9 mouse cellular contexts compared by ENCODE assay signal in genomic region chr11:109472171-109472691, GRCm38 (mm10). TPM values are rescaled to one million over a fixed set of nuclear protein-coding genes. Genes with fewer than 3 reads are reported as not detected.
DNase-seq lines count a peak whose midpoint lies in the region; ATAC-seq and TF ChIP-seq lines count a peak whose summit lies in the region.
"Had no signal": no experiment of that assay in that cellular context is flagged by ENCODE, and none has a peak within 500 bp of the region (broad histone marks: within the 10 kb centered on the region; RNA-seq: fewer than 3 reads in every experiment).

No protein-coding gene starts in this region.

- intact Hi-C loops in heart, postnatal 14 days (cut with DNase I), result loop anchor here (5.0 kb wide), 1 partner anchor 90 kb away; no protein-coding TSS in a partner anchor

- 0% methylated on average over 33 of the region's 33 CpGs for WGBS in embryonic facial prominence, embryonic 13.5 days
- WGBS in limb, embryonic 14.5 days, result 2% methylated on average over 25 of the region's 33 CpGs
- under 1% methylated on average over 33 of the region's 33 CpGs for WGBS in midbrain, postnatal 0 days

- H3K4me1 ChIP-seq in embryonic facial prominence, embryonic 13.5 days, result peaks cover 24% of the 10 kb centered on the region
- peaks cover 8% of the 10 kb centered on the region for H3K4me1 ChIP-seq in limb, embryonic 14.5 days (ENCODE audit: control insufficient read depth, insufficient read depth, low read length)
- no peaks in the 10 kb centered on the region for H3K4me1 ChIP-seq in midbrain, postnatal 0 days (ENCODE audit: insufficient read depth, low read length)

- peaks cover 51% of the 10 kb centered on the region for H3K27me3 ChIP-seq in embryonic facial prominence, embryonic 13.5 days
- peaks cover 20% of the 10 kb centered on the region for H3K27me3 ChIP-seq in limb, embryonic 14.5 days (ENCODE audit: control insufficient read depth, insufficient read depth, low read length)
- H3K27me3 ChIP-seq in midbrain, postnatal 0 days (ENCODE audit: insufficient read depth, low read length), result no peaks in the 10 kb centered on the region; the same call in 1 of the 2 replicates
- H3K27me3 ChIP-seq in splenic B cell, adult 2 months (ENCODE audit: control insufficient read depth, insufficient read depth, low read length, poor library complexity, severe bottlenecking), result no peaks in the 10 kb centered on the region

- H3K36me3 ChIP-seq in embryonic facial prominence, embryonic 13.5 days, result no peaks in the 10 kb centered on the region
- H3K36me3 ChIP-seq in limb, embryonic 14.5 days (ENCODE audit: control insufficient read depth, insufficient read depth, low read length), result no peaks in the 10 kb centered on the region
- H3K36me3 ChIP-seq in midbrain, postnatal 0 days (ENCODE audit: insufficient read depth, low read length), result no peaks in the 10 kb centered on the region
- H3K36me3 ChIP-seq in splenic B cell, adult 2 months (ENCODE audit: control insufficient read depth, insufficient read depth, low read length, poor library complexity, severe bottlenecking), result no peaks in the 10 kb centered on the region; the same call in 1 of the 2 replicates

- peak overlapping the region; percentile 78 for H3K9ac ChIP-seq in embryonic facial prominence, embryonic 13.5 days
- H3K9ac ChIP-seq in limb, embryonic 14.5 days (ENCODE audit: low read depth, low read length, severe bottlenecking), result peak overlapping the region; percentile 85
- peak overlapping the region; percentile 99 for H3K9ac ChIP-seq in midbrain, postnatal 0 days (replicated peaks; ENCODE audit: low read length, poor library complexity, severe bottlenecking)

- ATAC-seq in CD4-positive, CD25-positive, alpha-beta regulatory T cell, adult 4 months, result peak; percentile 13
- ATAC-seq in embryonic facial prominence, embryonic 13.5 days (ENCODE audit: insufficient number of reproducible peaks, insufficient read depth, low FRiP score, low TSS enrichment, low read depth), result no peak
- ATAC-seq in limb, embryonic 14.5 days (ENCODE audit: low FRiP score, low read depth), result 0 out of 2 replicates have a peak, but pooled peaks have one; percentile 7
- ATAC-seq in midbrain, postnatal 0 days (ENCODE audit: low FRiP score), result no peak

- H3K9me3 ChIP-seq in embryonic facial prominence, embryonic 13.5 days, result no peaks in the 10 kb centered on the region
- H3K9me3 ChIP-seq in limb, embryonic 14.5 days (ENCODE audit: control insufficient read depth, low read length), result no peaks in the 10 kb centered on the region
- no peaks in the 10 kb centered on the region for H3K9me3 ChIP-seq in midbrain, postnatal 0 days (ENCODE audit: low read length)

- H3K4me3 ChIP-seq in embryonic facial prominence, embryonic 13.5 days, result peak overlapping the region; percentile 58
- peak overlapping the region; percentile 76 for H3K4me3 ChIP-seq in limb, embryonic 14.5 days (replicated peaks; ENCODE audit: low read length)
- peak overlapping the region; percentile 81 for H3K4me3 ChIP-seq in midbrain, postnatal 0 days (ENCODE audit: low read depth, low read length)

- TF ChIP-seq POLR2A in limb, embryonic 14.5 days (IDR thresholded peaks at IDR 0.05; ENCODE audit: borderline replicate concordance, extremely low read depth, insufficient read depth, insufficient read length), result no peak

- 0 out of 2 replicates have a peak, but pooled peaks have one; percentile 1 for TF ChIP-seq CTCF in midbrain, postnatal 0 days (IDR thresholded peaks at IDR 0.05)

- peak; percentile 48 for DNase-seq in R1 (ENCODE audit: low read depth, low spot score)
- peak; percentile 27 to 52 for DNase-seq in heart, postnatal 14 days
- peak; percentile 18 for DNase-seq in limb, embryonic 14.5 days (ENCODE audit: low spot score)
- no peak for DNase-seq in midbrain, postnatal 0 days (ENCODE audit: low spot score)
- DNase-seq in splenic B cell, adult 2 months (ENCODE audit: low read depth, low spot score), result peak; percentile 66
- DNase-seq in layer of hippocampus, adult 11-12 months (ENCODE audit: low spot score), result no peak

- H3K27ac ChIP-seq in embryonic facial prominence, embryonic 13.5 days, result no peak overlapping the region
- no peak overlapping the region for H3K27ac ChIP-seq in limb, embryonic 14.5 days (replicated peaks; ENCODE audit: low read depth, low read length)
- H3K27ac ChIP-seq in midbrain, postnatal 0 days (ENCODE audit: low read depth, low read length), result peak overlapping the region; percentile 95

- peak overlapping the region; percentile 91 for H3K4me2 ChIP-seq in embryonic facial prominence, embryonic 13.5 days
- H3K4me2 ChIP-seq in limb, embryonic 14.5 days (replicated peaks; ENCODE audit: low read depth, low read length, severe bottlenecking), result peak overlapping the region; percentile 98
- H3K4me2 ChIP-seq in midbrain, postnatal 0 days (ENCODE audit: low read depth, low read length, poor library complexity, severe bottlenecking), result peak overlapping the region; percentile 94

RNA-seq across cellular contexts. Expression of gene Arsg, which starts 0.9 kb away (rescaled TPM):
- polyA plus RNA-seq in CD4-positive, CD25-positive, alpha-beta regulatory T cell, adult 4 months (2017; shearing (Covaris generic)), result 1 to 10 TPM; 4.5 to 7.1 TPM
- 3.3 and 3.4 TPM in 2 replicates for polyA plus RNA-seq in embryonic facial prominence, embryonic 13.5 days (2015; fragmentation: Nextera tagmentation; extraction: Ambion mirVana)
- 1 to 10 TPM; 2.7 to 2.8 TPM for total RNA-seq in heart, postnatal 14 days (2021)
- polyA plus RNA-seq in limb, embryonic 14.5 days (2012; rRNA removed), result 5.3 TPM in 2 replicates
- polyA plus RNA-seq in limb, embryonic 14.5 days (2014; fragmentation: Nextera tagmentation; extraction: Ambion mirVana), result 3.2 and 5.4 TPM in 2 replicates
- total RNA-seq in midbrain, postnatal 0 days (2014; rRNA removed), result 6.6 and 6.9 TPM in 2 replicates
- 5.1 and 6.0 TPM in 2 replicates for polyA plus RNA-seq in midbrain, postnatal 0 days (2015; fragmentation: Nextera tagmentation; extraction: Ambion mirVana)

RNA-seq across cellular contexts. Expression of gene Slc16a6, which starts 1.2 kb away (rescaled TPM):
- polyA plus RNA-seq in CD4-positive, CD25-positive, alpha-beta regulatory T cell, adult 4 months (2017; shearing (Covaris generic)), result 10 to 100 TPM; 16.7 to 21.0 TPM
- polyA plus RNA-seq in embryonic facial prominence, embryonic 13.5 days (2015; fragmentation: Nextera tagmentation; extraction: Ambion mirVana), result 3.6 and 4.4 TPM in 2 replicates
- 1 to 10 TPM; 7.3 to 7.7 TPM for total RNA-seq in heart, postnatal 14 days (2021)
- polyA plus RNA-seq in limb, embryonic 14.5 days (2012; rRNA removed), result 2.9 and 3.3 TPM in 2 replicates
- polyA plus RNA-seq in limb, embryonic 14.5 days (2014; fragmentation: Nextera tagmentation; extraction: Ambion mirVana), result 5.3 and 5.9 TPM in 2 replicates
- total RNA-seq in midbrain, postnatal 0 days (2014; rRNA removed), result 11.5 and 22.1 TPM in 2 replicates
- 4.8 and 6.3 TPM in 2 replicates for polyA plus RNA-seq in midbrain, postnatal 0 days (2015; fragmentation: Nextera tagmentation; extraction: Ambion mirVana)

RNA-seq across cellular contexts. Expression of gene Amz2, which starts 46.5 kb away (rescaled TPM):
- polyA plus RNA-seq in CD4-positive, CD25-positive, alpha-beta regulatory T cell, adult 4 months (2017; shearing (Covaris generic)), result 10 to 100 TPM; 40.0 to 48.4 TPM
- 48.4 and 53.6 TPM in 2 replicates for polyA plus RNA-seq in embryonic facial prominence, embryonic 13.5 days (2015; fragmentation: Nextera tagmentation; extraction: Ambion mirVana)
- total RNA-seq in heart, postnatal 14 days (2021), result 10 to 100 TPM; 42.5 to 46.1 TPM
- polyA plus RNA-seq in limb, embryonic 14.5 days (2012; rRNA removed), result 88.0 and 88.2 TPM in 2 replicates
- polyA plus RNA-seq in limb, embryonic 14.5 days (2014; fragmentation: Nextera tagmentation; extraction: Ambion mirVana), result 43.6 and 50.8 TPM in 2 replicates
- total RNA-seq in midbrain, postnatal 0 days (2014; rRNA removed), result 156 and 182 TPM in 2 replicates
- polyA plus RNA-seq in midbrain, postnatal 0 days (2015; fragmentation: Nextera tagmentation; extraction: Ambion mirVana), result 39.6 and 40.1 TPM in 2 replicates

RNA-seq across cellular contexts. Expression of gene 9930022D16Rik, which starts 58.5 kb away (rescaled TPM):
- under 1 TPM; 0.22 to 0.39 TPM for polyA plus RNA-seq in CD4-positive, CD25-positive, alpha-beta regulatory T cell, adult 4 months (2017; shearing (Covaris generic))
- not detected in 2 replicates for polyA plus RNA-seq in embryonic facial prominence, embryonic 13.5 days (2015; fragmentation: Nextera tagmentation; extraction: Ambion mirVana)
- not detected for total RNA-seq in heart, postnatal 14 days (2021)
- 0.03 TPM in 1 of 2 replicates, not detected in the other for polyA plus RNA-seq in limb, embryonic 14.5 days (2012; rRNA removed)
- polyA plus RNA-seq in limb, embryonic 14.5 days (2014; fragmentation: Nextera tagmentation; extraction: Ambion mirVana), result not detected in 2 replicates
- not detected in 2 replicates for total RNA-seq in midbrain, postnatal 0 days (2014; rRNA removed)
- polyA plus RNA-seq in midbrain, postnatal 0 days (2015; fragmentation: Nextera tagmentation; extraction: Ambion mirVana), result not detected in 2 replicates
- polyA plus RNA-seq: gonadal fat pad, adult 2 months had no signal

Comparison
In these comparisons a context has a peak if more than half of its experiments do, and no peak if none do; other contexts are left out.
1. ATAC-seq: peak in CD4-positive, CD25-positive, alpha-beta regulatory T cell, adult 4 months (single experiment) and limb, embryonic 14.5 days (single experiment); none in embryonic facial prominence, embryonic 13.5 days (single experiment) and midbrain, postnatal 0 days (single experiment).
2. DNase-seq: peak in R1 (single experiment), heart, postnatal 14 days (2 of 2), limb, embryonic 14.5 days (single experiment) and splenic B cell, adult 2 months (single experiment); none in midbrain, postnatal 0 days (single experiment) and layer of hippocampus, adult 11-12 months (single experiment).
3. Peak in every context shown above with its lines, with median percentiles within 50 percentile points of each other: H3K4me2 ChIP-seq, H3K4me3 ChIP-seq and H3K9ac ChIP-seq.